8 mouse cellular contexts compared by ENCODE assay signal in the genomic region with DNA sequence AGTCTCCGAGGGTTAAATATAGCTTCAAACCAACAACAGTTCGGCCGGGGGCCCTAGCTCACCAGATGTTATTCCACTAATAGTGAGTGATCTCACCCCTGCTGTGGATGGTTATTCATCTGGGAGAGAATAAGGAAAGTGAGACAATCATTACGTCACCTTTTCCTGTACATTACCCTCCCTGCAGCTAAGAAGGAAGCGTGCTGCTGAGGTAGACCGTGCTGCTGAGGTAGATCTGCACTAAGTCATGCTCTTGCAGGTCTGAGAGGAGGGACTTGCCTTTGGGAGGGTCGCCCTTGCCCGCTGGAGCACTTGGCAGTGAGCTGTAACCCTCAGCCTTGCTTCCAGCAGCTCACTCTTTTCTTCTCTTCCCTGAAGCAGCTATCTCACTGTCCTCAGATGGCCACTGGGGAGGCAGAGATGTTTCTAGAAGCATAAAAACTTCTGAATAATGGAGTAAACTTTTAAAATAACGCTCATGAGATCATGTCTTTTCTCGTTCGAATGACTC.
DNase-seq lines count a peak whose midpoint lies in the region; ATAC-seq and TF ChIP-seq lines count a peak whose summit lies in the region.

No protein-coding gene starts in this region.

- H3K4me3 ChIP-seq in forebrain, embryonic 11.5 days (ENCODE audit: low read depth, low read length): no peak overlapping the region
- no peak overlapping the region for H3K4me3 ChIP-seq in forebrain, embryonic 10.5 days
- peak overlapping the region; percentile 40 for H3K4me3 ChIP-seq in bone marrow macrophage, adult 2 months (ENCODE audit: insufficient read depth, low read length)
- no peak overlapping the region for H3K4me3 ChIP-seq in intestine, embryonic 14.5 days (ENCODE audit: low read depth, low read length)
- no peak overlapping the region for H3K4me3 ChIP-seq in neural tube, embryonic 14.5 days (ENCODE audit: low read depth, low read length)

- no peaks in the 10 kb centered on the region for H3K4me1 ChIP-seq in forebrain, embryonic 11.5 days (replicated peaks; ENCODE audit: control insufficient read depth, insufficient read depth, low read length)
- peaks cover 8% of the 10 kb centered on the region for H3K4me1 ChIP-seq in forebrain, embryonic 10.5 days
- peaks cover 15% of the 10 kb centered on the region for H3K4me1 ChIP-seq in bone marrow macrophage, adult 2 months (ENCODE audit: control insufficient read depth, insufficient read depth, low read length)
- no peaks in the 10 kb centered on the region for H3K4me1 ChIP-seq in intestine, embryonic 14.5 days (replicated peaks; ENCODE audit: control insufficient read depth, insufficient read depth, low read length)
- H3K4me1 ChIP-seq in neural tube, embryonic 14.5 days (ENCODE audit: control insufficient read depth, insufficient read depth, low read length): no peaks in the 10 kb centered on the region

- H3K27ac ChIP-seq in forebrain, embryonic 11.5 days (ENCODE audit: low read depth, low read length): no peak overlapping the region
- no peak overlapping the region for H3K27ac ChIP-seq in forebrain, embryonic 10.5 days
- H3K27ac ChIP-seq in bone marrow macrophage, adult 2 months (ENCODE audit: insufficient read depth, low read depth, low read length): peak overlapping the region; percentile 53
- peak overlapping the region; percentile 65 for H3K27ac ChIP-seq in intestine, embryonic 14.5 days (ENCODE audit: low read depth)
- H3K27ac ChIP-seq in neural tube, embryonic 14.5 days (ENCODE audit: low read depth, low read length): peak overlapping the region; percentile 25; the same call in 1 of the 2 replicates

- peak; percentile 52 for DNase-seq in forebrain, embryonic 11.5 days (ENCODE audit: low spot score)
- DNase-seq in forebrain, embryonic 10.5 days (ENCODE audit: extremely low spot score, low spot score): no peak
- peak; percentile 33 for DNase-seq in gastrocnemius, postnatal 10 days
- DNase-seq in intestine, embryonic 14.5 days (ENCODE audit: low spot score): peak; percentile 64
- DNase-seq in cerebellum, adult 11 months: no peak
- no peak for DNase-seq in cerebellum, adult 18-20 months

- no peak overlapping the region for H3K9ac ChIP-seq in forebrain, embryonic 11.5 days (ENCODE audit: low read length)
- no peak overlapping the region for H3K9ac ChIP-seq in intestine, embryonic 14.5 days (ENCODE audit: low read length)
- H3K9ac ChIP-seq in neural tube, embryonic 14.5 days (replicated peaks; ENCODE audit: low read depth, low read length): no peak overlapping the region

- no peaks in the 10 kb centered on the region for H3K27me3 ChIP-seq in forebrain, embryonic 11.5 days (ENCODE audit: control insufficient read depth, insufficient read depth, low read length)
- no peaks in the 10 kb centered on the region for H3K27me3 ChIP-seq in forebrain, embryonic 10.5 days (ENCODE audit: poor library complexity, severe bottlenecking)
- H3K27me3 ChIP-seq in intestine, embryonic 14.5 days (replicated peaks; ENCODE audit: control insufficient read depth, insufficient read depth, low read length): no peaks in the 10 kb centered on the region
- H3K27me3 ChIP-seq in neural tube, embryonic 14.5 days (ENCODE audit: control insufficient read depth, insufficient read depth, low read length): no peaks in the 10 kb centered on the region

- H3K36me3 ChIP-seq in forebrain, embryonic 11.5 days (ENCODE audit: control insufficient read depth, insufficient read depth, low read length): no peaks in the 10 kb centered on the region
- H3K36me3 ChIP-seq in forebrain, embryonic 10.5 days (replicated peaks): no peaks in the 10 kb centered on the region
- no peaks in the 10 kb centered on the region for H3K36me3 ChIP-seq in intestine, embryonic 14.5 days (ENCODE audit: control insufficient read depth, insufficient read depth, low read length)
- H3K36me3 ChIP-seq in neural tube, embryonic 14.5 days (ENCODE audit: control insufficient read depth, insufficient read depth, low read length): no peaks in the 10 kb centered on the region

- no peak; the same call in 1 of the 2 replicates for ATAC-seq in forebrain, embryonic 11.5 days (replicated peaks; ENCODE audit: low FRiP score)
- ATAC-seq in intestine, embryonic 14.5 days (replicated peaks; ENCODE audit: low FRiP score, low TSS enrichment, low read depth): peak; percentile 83
- peak; percentile 69; the same call in 1 of the 2 replicates for ATAC-seq in neural tube, embryonic 14.5 days (ENCODE audit: low read depth)

- no peak for TF ChIP-seq POLR2A in bone marrow macrophage, adult 2 months (IDR thresholded peaks at IDR 0.05; ENCODE audit: borderline replicate concordance, low read depth, low read length)

- WGBS in forebrain, embryonic 11.5 days: 67% methylated on average over 11 of the region's 11 CpGs
- 80% methylated on average over 11 of the region's 11 CpGs for WGBS in forebrain, embryonic 10.5 days
- WGBS in intestine, embryonic 14.5 days: 47% methylated on average over 11 of the region's 11 CpGs
- 51% methylated on average over 11 of the region's 11 CpGs for WGBS in neural tube, embryonic 14.5 days

- no peaks in the 10 kb centered on the region for H3K9me3 ChIP-seq in forebrain, embryonic 11.5 days (ENCODE audit: control insufficient read depth, low read length)
- H3K9me3 ChIP-seq in forebrain, embryonic 10.5 days: no peaks in the 10 kb centered on the region
- H3K9me3 ChIP-seq in intestine, embryonic 14.5 days (ENCODE audit: control insufficient read depth, low read length): no peaks in the 10 kb centered on the region
- H3K9me3 ChIP-seq in neural tube, embryonic 14.5 days (ENCODE audit: control insufficient read depth, low read length): no peaks in the 10 kb centered on the region

- H3K4me2 ChIP-seq in forebrain, embryonic 11.5 days (ENCODE audit: low read depth, low read length, severe bottlenecking): no peak overlapping the region
- H3K4me2 ChIP-seq in intestine, embryonic 14.5 days (ENCODE audit: low read length): 0 out of 2 replicates have a peak overlapping the region, but pooled peaks have one; percentile 5
- no peak overlapping the region for H3K4me2 ChIP-seq in neural tube, embryonic 14.5 days (ENCODE audit: low read depth, low read length)

- no peak for TF ChIP-seq CTCF in bone marrow macrophage, adult 2 months (IDR thresholded peaks at IDR 0.05; ENCODE audit: low read depth, low read length)

Comparison
In these comparisons a context has a peak if more than half of its experiments do, and no peak if none do; other contexts are left out.
1. DNase-seq: peak in forebrain, embryonic 11.5 days (single experiment), gastrocnemius, postnatal 10 days (single experiment) and intestine, embryonic 14.5 days (single experiment); none in forebrain, embryonic 10.5 days (single experiment), cerebellum, adult 11 months (single experiment) and cerebellum, adult 18-20 months (0 of 2).
2. H3K27ac ChIP-seq: peak in bone marrow macrophage, adult 2 months (single experiment), intestine, embryonic 14.5 days (single experiment) and neural tube, embryonic 14.5 days (single experiment); none in forebrain, embryonic 11.5 days (single experiment) and forebrain, embryonic 10.5 days (single experiment).